Mouse (Mus musculus): Measurements from ENCODE around the gene Zfp39.
"Not testable (repeated sequence)": the region's sequence is repeated elsewhere in the genome, so short reads cannot be mapped to it uniquely, and the experiment has no call there.

Zfp39 gene

DNA sequence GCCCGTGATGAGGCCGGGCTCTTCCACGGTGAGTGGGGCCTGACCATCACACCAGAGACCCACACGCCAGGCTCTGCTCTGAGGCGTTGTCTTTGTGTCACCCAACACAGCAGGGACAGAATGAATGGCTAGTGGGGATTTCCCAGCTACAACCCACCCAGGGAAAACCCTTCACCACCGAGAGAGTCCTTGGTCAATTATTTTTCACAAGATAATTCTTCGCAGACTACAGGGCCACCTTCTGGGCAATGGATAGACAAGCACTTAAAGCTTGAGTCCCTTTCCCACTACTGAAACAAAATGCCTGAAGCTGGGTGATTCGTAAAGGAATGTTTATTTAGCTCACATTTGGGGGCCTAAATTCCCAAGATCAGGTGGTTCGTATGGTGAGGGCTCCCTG lies 18.4 kb upstream of the Zfp39 start:
- no peak for ATAC-seq (ENCODE audit: low TSS enrichment)

DNA sequence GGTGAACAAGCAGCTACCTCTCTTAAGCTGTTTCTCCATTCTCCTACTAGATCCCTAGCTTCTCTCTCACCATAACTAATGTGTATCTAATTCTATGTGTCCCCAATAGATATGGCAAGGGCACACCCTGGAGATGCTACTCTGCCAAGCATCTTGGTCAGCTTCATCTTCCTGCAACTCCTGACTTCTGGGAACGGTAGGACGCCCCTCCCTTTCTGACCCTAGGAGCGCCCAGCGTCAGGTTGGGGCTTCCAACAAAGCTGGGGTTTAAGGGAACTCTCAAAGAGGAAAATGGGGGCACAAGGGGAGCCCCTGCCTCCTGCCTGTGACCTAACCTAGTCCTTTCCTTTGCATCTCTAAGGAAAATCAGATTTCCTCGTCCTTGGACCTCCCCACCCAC lies 14.7 kb upstream of the Zfp39 start:
- ATAC-seq (ENCODE audit: low TSS enrichment) = no peak

DNA sequence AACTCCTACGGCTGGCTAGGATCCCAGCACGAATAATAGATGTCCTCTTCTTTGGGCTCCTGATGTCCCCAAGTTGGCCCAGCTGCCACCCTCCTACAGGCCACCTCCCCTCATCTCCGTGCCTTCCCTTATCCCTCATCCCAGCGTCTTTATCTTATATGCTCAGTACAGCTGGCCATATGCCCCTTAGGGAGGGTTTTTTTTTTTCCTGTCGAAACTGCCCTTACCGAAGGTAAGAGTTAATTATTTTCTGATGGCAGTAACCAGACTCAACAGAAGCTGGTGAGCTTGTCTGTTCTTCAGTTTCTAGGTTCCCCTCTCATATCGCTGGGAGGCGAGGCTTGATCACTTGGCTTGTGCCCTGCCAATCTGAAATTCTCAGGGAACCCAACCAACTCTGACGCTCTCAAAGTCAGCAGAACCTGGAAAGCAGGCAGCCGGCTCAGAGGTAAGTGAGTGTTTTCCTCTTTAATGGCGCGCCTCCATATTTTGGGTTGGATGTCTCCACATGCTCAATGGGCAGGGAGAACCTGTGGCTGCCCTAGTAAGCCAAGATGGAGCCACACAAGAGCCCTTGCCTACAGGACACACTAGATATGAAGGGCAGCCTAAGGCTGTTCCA lies 13.8 kb upstream of the Zfp39 start, which contains the start of gene Btnl10:
Btnl10 (plus strand) TSS at position 164 of the 622 bp plus-strand sequence.
- ATAC-seq (ENCODE audit: low TSS enrichment) = no peak

DNA sequence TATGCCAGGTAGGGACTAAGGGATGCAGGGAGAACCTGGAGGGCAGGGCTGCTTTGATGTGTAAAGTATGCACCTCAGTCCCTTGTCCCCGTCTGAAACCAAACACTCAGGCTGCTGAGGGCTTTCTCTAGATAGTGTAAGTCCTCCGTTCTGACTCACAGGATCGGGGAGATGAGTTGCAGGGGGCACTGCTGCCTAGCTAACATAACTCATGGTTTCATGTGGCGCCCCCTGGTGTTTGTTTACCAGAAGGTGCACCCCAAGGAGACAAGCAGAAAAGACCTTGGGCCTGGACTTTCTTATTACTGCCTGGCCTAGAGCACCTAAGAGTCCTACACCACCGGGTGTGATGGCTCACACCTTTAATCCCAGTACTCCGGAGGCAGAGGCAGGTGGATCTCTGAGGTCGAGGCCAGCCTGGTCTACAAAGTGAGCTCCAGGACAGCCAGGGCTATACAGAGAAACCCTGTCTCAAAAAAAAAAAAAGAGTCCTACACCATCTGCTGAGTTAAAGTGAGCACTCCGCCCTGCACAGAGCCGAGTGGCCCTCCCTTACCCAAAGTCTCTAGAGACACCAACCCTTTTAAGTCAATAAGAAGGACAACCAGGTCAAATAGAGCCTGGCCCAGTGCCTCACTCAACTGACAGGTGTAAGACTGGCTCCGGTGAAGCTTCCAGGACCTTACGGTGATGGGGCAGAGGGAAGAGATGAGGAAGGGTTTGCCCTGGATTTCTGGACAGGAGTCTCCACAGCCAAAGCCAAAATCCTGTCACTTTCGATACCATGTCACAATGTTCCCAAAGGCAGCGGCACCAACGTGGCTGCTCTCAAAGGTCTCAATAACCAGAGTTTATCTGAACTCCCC lies 13.1 kb upstream of the Zfp39 start:
- peak; percentile 55 for ATAC-seq (ENCODE audit: low TSS enrichment)

DNA sequence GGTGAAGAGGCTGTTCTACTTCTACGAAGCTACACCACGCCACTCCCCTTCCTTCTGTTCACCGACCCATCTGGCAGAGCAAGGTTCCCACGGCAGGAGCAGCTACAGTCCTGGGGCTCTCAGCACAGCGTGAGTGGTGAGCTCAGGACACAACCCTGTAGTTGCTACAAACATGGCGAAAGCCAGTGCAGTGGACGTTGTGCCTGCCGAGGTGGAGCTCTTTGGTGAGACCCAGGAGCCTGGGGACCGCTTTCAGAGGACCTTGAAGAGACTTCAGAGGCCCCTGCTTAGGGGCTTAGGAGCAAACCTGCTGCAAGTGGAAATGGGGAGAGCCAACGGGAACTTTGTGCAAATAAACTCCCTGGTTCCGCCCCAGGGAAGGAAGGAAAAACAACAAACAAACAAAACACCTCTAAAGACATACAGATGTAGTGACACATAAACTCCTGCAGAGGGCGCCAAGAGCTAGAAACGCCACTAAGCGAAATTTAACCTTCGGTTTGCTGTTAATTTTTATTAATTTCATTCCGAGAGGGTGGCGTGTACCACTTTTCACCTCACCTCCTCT lies 10.5 kb upstream of the Zfp39 start:
- peak; percentile 57; the same call in 1 of the 2 replicates for ATAC-seq (ENCODE audit: low TSS enrichment)

DNA sequence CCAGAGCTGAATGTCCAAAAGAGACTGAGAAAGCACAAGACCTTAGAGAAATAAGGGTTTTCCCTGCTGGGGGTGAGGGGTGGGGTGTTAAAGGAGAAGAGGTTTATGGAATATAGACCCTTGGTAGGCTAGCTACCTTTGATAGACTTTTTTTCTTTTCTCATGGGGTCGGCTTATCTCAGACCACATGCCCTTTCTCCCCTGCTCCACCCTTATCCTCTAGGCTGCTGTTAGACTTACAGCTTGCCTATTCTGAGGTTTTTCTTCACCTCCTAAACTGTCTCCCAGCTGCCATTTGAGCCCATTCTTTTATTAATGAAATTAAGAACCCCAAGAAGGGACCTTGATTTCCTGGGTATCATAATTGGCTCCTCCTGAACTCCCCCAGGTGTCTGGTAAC lies 9.8 kb upstream of the Zfp39 start:
- no peak for ATAC-seq (ENCODE audit: low TSS enrichment)

DNA sequence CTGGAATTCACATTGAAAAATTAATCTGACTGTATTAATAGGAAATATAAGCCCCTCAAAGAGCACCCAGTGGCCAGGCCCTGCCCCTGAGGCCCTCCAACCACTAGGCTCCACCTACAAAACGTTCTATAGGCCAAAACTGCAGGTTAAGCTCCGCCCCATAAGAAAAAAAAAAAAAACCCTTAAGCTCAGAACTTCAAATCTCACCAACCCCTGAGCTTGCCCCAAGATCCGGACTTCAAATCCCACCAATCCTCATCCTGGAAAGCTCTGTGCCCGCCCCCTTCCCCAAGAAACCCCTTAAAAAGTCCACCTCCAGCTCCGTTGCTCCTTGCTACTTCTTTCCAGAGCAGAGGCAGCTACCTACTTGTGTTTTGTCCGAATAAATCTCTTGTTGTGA lies 813 bp upstream of the Zfp39 start:
- ATAC-seq (ENCODE audit: low TSS enrichment) = no peak

DNA sequence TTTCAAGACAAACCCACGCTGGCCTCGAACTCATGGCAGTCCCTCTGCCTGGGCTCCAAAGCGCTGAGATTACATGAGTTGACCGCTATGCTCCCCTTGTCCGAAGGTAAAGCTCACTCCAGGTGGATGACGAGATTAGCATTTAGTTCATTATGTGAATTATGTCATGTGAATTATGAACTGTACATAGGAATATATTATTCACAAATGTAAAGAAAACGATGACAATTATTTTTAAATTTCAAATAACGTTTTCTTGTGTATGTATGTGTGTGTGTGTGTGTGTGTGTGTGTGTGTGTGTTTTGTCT lies 339 bp upstream of the Zfp39 start:
- ATAC-seq (ENCODE audit: low TSS enrichment) = peak; percentile 12; the same call in 1 of the 2 replicates

DNA sequence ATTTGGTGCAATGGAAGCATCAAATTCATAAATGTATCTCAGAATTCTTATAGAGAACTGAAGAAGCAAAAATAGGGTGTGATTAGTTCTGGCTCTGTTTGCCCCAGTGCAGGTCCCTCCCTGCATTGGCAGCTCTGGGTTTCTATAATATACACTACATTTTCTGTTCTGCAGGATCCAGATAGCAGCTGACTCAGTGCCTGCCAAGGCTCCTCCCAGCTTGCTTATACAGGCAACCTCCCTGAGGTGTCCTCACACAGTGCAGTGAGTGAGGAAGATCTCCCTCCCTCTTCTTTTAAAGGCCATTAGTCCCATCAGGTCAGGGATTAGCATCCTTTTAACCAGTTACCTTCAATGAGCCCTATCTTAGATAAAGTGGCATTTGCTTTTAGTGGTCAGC lies 2.9 kb downstream of the Zfp39 start:
- ATAC-seq (ENCODE audit: low TSS enrichment) = no peak

DNA sequence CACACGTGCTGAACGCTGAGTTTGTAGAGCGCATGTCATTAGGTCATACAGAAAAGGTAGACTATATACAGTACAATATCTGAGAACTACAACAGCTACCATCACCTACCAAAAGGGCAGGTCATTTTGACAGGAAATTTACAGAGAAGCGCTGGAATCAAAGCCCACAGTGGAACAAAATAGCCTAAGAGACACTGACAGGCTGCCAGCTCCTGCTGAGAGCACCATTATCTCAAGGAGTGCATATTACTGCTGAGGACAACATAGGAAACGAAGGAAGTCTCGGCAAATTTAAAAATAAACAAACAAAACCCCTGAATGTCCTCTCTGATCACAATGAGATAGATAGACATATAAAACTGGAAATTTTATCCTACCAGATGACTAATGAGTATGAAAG lies 6.5 kb downstream of the Zfp39 start:
- no peak for ATAC-seq (ENCODE audit: low TSS enrichment)

DNA sequence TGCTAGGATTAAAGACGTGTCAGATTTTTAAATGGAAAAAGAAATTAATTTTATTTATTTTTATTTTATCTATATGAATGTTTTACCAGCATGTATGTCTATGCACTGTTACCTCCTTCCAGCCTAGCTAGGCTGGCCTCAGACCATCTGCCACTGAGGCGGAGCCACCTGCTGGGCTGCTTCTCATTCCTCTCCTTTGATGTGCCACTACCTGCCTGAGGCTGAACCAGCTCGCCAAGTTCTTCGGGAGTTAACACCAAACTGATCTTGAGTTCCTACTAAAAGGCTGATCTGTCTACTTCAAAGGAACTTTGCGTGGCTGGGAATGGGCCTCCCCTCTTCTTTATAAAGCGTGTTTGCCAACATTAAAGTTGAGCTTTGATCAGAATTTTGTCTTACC lies 9.6 kb downstream of the Zfp39 start:
- ATAC-seq (ENCODE audit: low TSS enrichment) = no peak

DNA sequence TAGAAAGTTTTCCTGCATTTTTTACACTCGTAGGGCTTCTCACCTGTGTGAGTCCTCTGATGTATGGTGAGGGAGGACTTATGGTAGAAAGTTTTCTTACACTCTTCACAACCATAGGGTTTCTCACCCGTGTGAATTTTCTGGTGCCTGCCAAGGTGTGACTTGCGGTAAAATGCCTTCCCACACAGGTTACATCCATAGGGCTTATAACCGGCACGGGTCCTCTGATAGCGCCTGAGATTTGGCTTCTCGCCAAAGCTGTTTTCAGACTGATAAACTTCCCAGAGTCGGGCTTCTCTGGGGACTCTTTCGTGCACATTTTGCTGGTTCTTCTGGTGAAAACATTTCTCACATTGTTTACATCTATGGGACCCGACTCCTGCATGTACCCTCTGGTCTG lies 13.5 kb downstream of the Zfp39 start:
- ATAC-seq (ENCODE audit: low TSS enrichment) = no peak

DNA sequence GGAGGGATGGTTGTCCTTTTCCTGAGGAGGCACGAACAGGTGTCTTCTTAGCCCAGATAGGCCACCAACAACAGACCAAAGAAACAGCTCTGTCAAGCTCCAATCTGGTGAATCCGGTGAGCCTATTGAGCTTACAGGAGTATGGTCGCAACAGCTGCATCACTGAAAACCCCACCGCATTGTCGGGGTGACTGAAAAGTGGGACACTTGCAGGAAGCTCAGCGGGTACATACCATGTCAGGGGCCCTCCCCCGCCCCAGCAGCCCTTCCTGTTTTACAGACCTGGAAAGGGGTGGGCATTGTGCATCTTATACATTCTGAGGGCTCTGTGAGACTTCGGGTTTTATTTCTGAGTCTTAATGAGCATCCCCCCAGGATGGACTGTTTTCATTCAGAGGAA lies 20.3 kb downstream of the Zfp39 start:
- no peak for ATAC-seq (ENCODE audit: low TSS enrichment)

DNA sequence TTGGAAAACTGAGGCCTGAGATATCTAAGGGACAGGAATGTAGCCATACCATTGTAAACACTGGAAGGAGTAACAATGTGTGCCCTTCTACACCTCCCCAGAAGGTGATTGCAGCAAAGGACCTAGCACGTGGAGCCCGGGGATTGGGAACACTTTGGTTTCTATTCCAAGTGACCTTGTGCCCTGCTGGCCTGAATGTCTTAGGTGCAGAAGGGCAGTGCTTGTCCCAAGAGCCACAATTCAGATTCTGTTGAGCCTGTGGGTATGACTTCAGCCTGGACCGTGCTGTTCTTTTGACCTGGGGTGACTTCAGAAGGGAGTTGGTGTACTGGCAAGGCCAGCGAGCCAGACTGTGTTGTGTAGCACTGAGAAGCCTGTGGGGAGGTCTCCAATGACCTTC lies 33.1 kb downstream of the Zfp39 start:
- no peak for ATAC-seq (ENCODE audit: low TSS enrichment)

DNA sequence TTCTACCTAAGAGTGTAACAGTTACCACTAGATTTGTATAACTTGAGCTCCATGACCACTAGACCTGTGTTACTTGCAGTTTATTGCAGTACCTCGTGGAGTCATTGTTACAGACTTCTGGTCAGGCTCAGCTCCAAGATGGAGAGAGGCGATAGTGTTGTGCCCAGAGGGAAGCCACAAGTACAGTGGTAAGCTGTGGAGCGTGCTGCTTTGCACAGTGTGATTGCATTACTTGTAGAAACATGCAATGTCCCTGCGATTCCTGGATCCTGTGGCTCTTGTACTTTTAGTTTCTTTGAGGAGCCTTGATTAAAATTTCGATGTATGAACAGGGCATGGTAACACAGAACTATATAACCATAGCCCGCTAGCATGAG lies 36.1 kb downstream of the Zfp39 start:
- no peak for ATAC-seq (ENCODE audit: low TSS enrichment)

DNA sequence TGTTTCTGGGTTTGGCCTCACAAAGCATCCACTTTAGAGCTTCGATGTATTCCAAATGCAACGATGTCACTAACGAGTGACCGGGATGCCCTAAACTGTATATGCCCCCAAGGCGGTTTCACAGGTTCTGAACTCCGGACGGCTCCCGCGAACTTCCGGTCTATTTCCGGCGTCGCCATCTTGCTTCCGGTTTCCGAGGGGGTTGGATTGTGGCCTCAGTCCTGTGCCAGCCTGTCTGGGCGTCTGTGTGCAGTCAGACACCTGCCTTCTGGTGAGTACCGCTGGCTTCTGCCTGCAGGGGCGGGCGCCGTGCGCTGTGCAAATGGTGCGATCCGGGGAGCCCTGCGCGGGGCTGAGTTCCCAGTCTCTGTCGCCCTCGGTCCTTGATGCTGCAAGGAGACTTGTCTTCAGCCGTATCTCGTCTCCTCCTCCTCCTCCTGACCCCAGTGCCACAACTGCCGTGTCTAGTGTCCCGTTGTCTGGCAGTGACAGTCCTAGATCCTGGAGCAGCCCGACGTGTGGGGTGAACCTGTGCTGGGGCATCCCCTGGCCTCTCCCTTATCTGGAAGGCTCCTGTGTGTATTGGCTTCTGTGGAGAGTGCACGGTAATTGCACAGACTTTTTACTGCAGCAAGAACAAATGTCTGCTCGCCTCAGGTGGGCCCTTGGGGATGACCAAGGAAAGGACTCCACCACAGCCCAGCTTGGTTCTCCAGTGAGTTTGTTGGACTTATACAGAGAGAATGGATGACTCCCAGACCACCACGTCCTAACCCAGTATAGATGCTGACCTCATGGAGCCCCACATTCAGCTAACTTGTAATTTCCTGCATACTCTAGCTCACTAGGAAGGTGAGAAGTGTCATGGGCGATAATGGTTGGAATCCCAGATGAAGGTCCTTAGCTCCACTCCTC lies 36.7 kb downstream of the Zfp39 start, which contains the start of gene 2810021J22Rik:
2810021J22Rik (plus strand) TSS at position 178 of the 915 bp plus-strand sequence.
- peak; percentile 91 for ATAC-seq (ENCODE audit: low TSS enrichment)

DNA sequence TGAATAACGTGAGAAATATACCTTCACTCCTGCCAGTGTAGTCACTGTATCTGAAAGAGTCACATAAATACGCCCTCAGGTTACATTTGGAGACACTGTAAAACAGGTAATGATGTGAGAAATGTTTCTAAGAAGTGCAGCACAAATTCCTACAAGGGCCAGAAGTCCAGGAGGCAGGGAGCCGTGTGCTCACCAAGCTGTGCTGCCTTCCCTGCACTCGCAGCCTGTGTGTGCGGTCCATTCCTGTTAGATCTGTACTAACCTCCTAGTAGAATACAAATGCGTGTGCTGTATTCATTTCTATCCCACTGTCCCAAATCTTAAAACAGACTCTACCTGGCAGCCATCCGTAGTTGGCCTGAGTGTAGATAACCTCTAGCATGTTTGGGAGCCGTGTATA lies 43.3 kb downstream of the Zfp39 start:
- ATAC-seq (ENCODE audit: low TSS enrichment) = no peak

DNA sequence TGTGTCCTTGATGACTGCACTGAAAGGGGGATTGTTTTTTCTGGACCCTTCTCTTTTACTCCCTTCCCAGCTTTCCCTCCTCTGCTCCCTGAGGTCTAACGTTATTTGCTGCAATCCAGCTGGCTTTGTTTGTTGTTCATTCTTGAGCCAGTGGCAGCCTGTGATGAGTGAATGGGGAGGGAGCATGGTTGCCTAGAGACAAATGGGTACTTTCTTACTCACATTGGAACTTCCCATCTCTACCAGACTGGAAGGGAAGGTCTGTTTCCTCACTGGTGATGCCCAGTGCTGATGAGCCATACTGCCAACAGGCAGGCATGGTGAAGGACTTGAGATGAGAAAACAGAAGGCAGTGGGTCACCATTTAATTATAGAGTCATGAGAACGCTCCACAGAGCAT lies 54.3 kb downstream of the Zfp39 start:
- no peak for ATAC-seq (ENCODE audit: low TSS enrichment)

DNA sequence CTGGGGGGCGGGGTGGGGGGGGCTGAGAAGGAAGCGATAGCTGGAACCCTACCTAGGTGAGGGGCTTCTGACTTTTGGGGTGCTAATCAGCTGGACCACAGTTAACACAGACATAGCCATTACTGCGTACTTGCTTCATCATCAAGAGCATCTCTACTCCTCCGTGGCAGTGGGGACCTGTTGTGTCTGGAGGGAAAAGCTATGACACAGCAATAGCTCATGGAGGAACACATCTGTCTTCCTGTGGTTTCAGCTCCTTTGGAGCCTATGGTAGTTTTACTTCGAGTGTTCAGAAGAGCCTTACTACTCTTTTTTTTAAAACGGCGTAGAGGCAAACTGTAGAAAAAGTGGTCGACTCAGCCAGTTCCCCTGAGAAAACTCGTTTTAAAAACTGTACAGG lies 56.4 kb downstream of the Zfp39 start:
- peak; percentile 27; the same call in 1 of the 2 replicates for ATAC-seq (ENCODE audit: low TSS enrichment)

DNA sequence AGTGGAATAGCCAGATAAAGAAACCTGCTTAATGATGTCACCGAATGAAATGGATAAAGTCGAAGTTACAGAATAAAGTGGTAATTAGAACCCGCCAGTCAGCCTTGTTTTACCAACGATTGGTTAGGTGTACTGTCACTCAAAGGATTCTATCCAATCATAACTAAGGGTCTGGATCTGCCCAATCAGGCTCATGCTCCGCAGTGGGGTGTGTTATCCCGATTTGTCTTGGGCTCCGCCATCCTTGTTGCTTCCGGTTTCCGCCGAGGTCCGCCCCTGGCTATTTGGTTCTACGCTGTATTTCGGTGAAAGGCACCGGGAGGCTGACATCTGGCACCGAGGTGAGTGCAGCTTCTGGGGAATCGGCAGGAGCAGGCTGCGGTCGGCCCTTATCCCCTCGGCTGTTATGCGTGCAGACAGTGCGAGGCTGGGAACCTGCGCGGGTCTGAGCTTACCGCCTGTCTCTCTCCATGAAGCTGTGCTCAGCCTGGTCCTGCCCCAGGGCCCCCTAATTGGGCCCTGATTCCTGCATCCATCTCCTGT lies 57.0 kb downstream of the Zfp39 start, which contains the start of gene Gm12258:
Gm12258 (plus strand) TSS at position 240 of the 543 bp plus-strand sequence.
- ATAC-seq (ENCODE audit: low TSS enrichment) = peak; percentile 100

DNA sequence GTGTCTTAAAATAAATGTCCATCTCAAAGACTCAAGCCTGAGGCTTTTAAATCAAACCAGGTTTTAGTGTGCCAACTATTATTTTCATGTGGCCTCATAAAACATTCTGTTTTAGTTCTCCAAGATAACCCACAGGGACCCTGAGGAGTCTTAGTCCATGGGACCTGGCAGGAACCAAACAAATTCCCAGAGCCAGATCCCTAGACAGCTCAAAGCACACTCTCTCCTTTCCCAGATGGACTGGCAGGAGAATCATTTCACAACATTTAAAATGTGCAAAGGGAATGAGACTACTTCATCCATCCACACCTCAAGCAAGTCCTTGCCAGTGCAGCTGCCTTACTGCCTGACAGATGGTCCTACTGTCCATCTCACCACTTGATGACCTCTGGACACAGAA lies 65.1 kb downstream of the Zfp39 start, which contains the start of gene Olfr311:
Olfr311 (plus strand) TSS at position 301 of the 400 bp plus-strand sequence.
- not testable (repeated sequence) for ATAC-seq (ENCODE audit: low TSS enrichment)
